Mouse (Mus musculus): ENCODE measurements around the gene Rtn4.

- TF ChIP-seq CTCF (IDR thresholded peaks at IDR 0.05; ENCODE audit: control insufficient read depth, insufficient read depth, low read length), result no peak
- TF ChIP-seq POLR2A (IDR thresholded peaks at IDR 0.05; ENCODE audit: borderline replicate concordance, control insufficient read depth, low read depth, low read length), result no peak
Observed at GRCm38 (mm10) chr11:29746203-29746602, 53.5 kb downstream of the Rtn4 start.
